Mouse (Mus musculus): ENCODE data around the gene Pgam2. TPM values are rescaled to one million over a fixed set of nuclear protein-coding genes. Genes with fewer than 3 reads are reported as not detected.
A peak's percentile ranks its signal among the peaks of the same experiment; 100 is the strongest.

The Pgam2 gene
- polyA plus RNA-seq, 1 experiment from 2014 or later, result 3.9 TPM

- Histone ChIP-seq H3K36me3 (ENCODE audit: control insufficient read depth, insufficient read depth, low read length) (no peaks in the 10 kb centered on the region), H3K9ac (ENCODE audit: low read length) (no peak overlapping the region), H3K27ac (replicated peaks) (0 out of 2 replicates have a peak overlapping the region, but pooled peaks have one; percentile 40), H3K4me1 (replicated peaks; ENCODE audit: control insufficient read depth, insufficient read depth) (no peaks in the 10 kb centered on the region), H3K27me3 (ENCODE audit: control insufficient read depth, insufficient read depth, low read length) (no peaks in the 10 kb centered on the region), H3K4me2 (replicated peaks; ENCODE audit: low read depth) (no peak overlapping the region), H3K9me3 (ENCODE audit: control insufficient read depth, low read length) (no peaks in the 10 kb centered on the region), H3K4me3 (ENCODE audit: low read depth, low read length) (no peak overlapping the region)
- TF ChIP-seq EP300 (optimal IDR thresholded peaks at IDR 0.05) (no peak), CTCF (IDR thresholded peaks at IDR 0.05; ENCODE audit: low read depth) (no peak)
- ATAC-seq (ENCODE audit: low FRiP score, low TSS enrichment) (peak; percentile 77), DNase-seq (ENCODE audit: low spot score) (peak; percentile 55)
- 49% methylated on average over 7 of the region's 7 CpGs for WGBS
Measured at GRCm38 (mm10) chr11:5846639-5847345, 43.3 kb upstream of the Pgam2 start.

GRCm38 (mm10) chr11:5843131-5843530 is 39.6 kb upstream of the Pgam2 start:
- DNase-seq (ENCODE audit: low spot score) (no peak), ATAC-seq (ENCODE audit: low FRiP score, low TSS enrichment) (no peak)
- no peaks in the 10 kb centered on the region for H3K27me3 ChIP-seq (ENCODE audit: control insufficient read depth, insufficient read depth, low read length)
- no peak overlapping the region for H3K4me3 ChIP-seq (ENCODE audit: low read depth, low read length)
- no peaks in the 10 kb centered on the region for H3K36me3 ChIP-seq (ENCODE audit: control insufficient read depth, insufficient read depth, low read length)
- H3K4me1 ChIP-seq (replicated peaks; ENCODE audit: control insufficient read depth, insufficient read depth), result no peaks in the 10 kb centered on the region
- no peak overlapping the region for H3K27ac ChIP-seq (replicated peaks)
- H3K9me3 ChIP-seq (ENCODE audit: control insufficient read depth, low read length), result no peaks in the 10 kb centered on the region
- 80% methylated on average over 3 of the region's 3 CpGs for WGBS
- H3K9ac ChIP-seq (ENCODE audit: low read length), result no peak overlapping the region
- H3K4me2 ChIP-seq (replicated peaks; ENCODE audit: low read depth), result no peak overlapping the region
- no peak for TF ChIP-seq EP300 (optimal IDR thresholded peaks at IDR 0.05)
- no peak for TF ChIP-seq CTCF (IDR thresholded peaks at IDR 0.05; ENCODE audit: low read depth)

- DNase-seq (ENCODE audit: low spot score), result no peak
Measured at GRCm38 (mm10) chr11:5841751-5842150, 38.2 kb upstream of the Pgam2 start.

DNA sequence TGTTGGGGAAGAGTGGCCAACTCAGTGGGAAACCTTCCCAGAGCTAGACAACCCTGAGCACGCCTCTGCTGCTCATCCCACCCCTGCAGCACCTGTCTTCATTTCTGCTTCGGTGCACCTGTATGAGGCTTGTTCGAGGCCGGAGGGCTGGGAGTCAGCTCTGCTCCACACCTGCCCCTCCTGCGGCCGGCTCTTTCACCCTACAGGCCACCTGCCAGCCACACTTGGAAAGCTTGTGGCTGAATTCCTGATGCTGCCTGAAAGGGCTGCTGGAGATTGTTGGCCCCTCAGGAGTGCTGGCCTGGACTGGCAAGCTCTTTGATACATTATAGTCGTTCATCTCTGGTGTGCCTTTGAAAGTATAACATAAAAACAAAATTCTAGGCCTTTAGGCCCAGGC is 36.8 kb upstream of the Pgam2 start:
- DNase-seq (ENCODE audit: low spot score) (no peak), ATAC-seq (ENCODE audit: low FRiP score, low TSS enrichment) (no peak)
- H3K27ac ChIP-seq (replicated peaks), result no peak overlapping the region
- H3K36me3 ChIP-seq (ENCODE audit: control insufficient read depth, insufficient read depth, low read length), result no peaks in the 10 kb centered on the region
- no peak overlapping the region for H3K4me2 ChIP-seq (replicated peaks; ENCODE audit: low read depth)
- no peaks in the 10 kb centered on the region for H3K27me3 ChIP-seq (ENCODE audit: control insufficient read depth, insufficient read depth, low read length)
- no peak overlapping the region for H3K9ac ChIP-seq (ENCODE audit: low read length)
- TF ChIP-seq EP300 (optimal IDR thresholded peaks at IDR 0.05) (no peak), CTCF (IDR thresholded peaks at IDR 0.05; ENCODE audit: low read depth) (no peak)
- no peaks in the 10 kb centered on the region for H3K4me1 ChIP-seq (replicated peaks; ENCODE audit: control insufficient read depth, insufficient read depth)
- 71% methylated on average over 7 of the region's 7 CpGs for WGBS
- H3K4me3 ChIP-seq (ENCODE audit: low read depth, low read length), result no peak overlapping the region
- H3K9me3 ChIP-seq (ENCODE audit: control insufficient read depth, low read length), result no peaks in the 10 kb centered on the region

More at GRCm38 (mm10) chr11:5841751-5842150, 38.2 kb upstream of the Pgam2 start:
- Histone ChIP-seq H3K4me1 (replicated peaks; ENCODE audit: control insufficient read depth, insufficient read depth) (no peaks in the 10 kb centered on the region), H3K27ac (replicated peaks) (no peak overlapping the region), H3K4me3 (ENCODE audit: low read depth, low read length) (no peak overlapping the region), H3K9me3 (ENCODE audit: control insufficient read depth, low read length) (no peaks in the 10 kb centered on the region), H3K4me2 (replicated peaks; ENCODE audit: low read depth) (no peak overlapping the region), H3K9ac (ENCODE audit: low read length) (no peak overlapping the region), H3K27me3 (ENCODE audit: control insufficient read depth, insufficient read depth, low read length) (no peaks in the 10 kb centered on the region), H3K36me3 (ENCODE audit: control insufficient read depth, insufficient read depth, low read length) (no peaks in the 10 kb centered on the region)
- no peak for ATAC-seq (ENCODE audit: low FRiP score, low TSS enrichment)
- TF ChIP-seq CTCF (IDR thresholded peaks at IDR 0.05; ENCODE audit: low read depth) (no peak), EP300 (optimal IDR thresholded peaks at IDR 0.05) (no peak)
- WGBS, result 81% methylated on average over 2 of the region's 2 CpGs

- peak; percentile 96 for DNase-seq (ENCODE audit: low spot score)
- Histone ChIP-seq H3K27me3 (ENCODE audit: control insufficient read depth, insufficient read depth, low read length) (no peaks in the 10 kb centered on the region), H3K36me3 (ENCODE audit: control insufficient read depth, insufficient read depth, low read length) (0 out of 2 replicates have a peak, but pooled peaks cover 6% of the 10 kb centered on the region), H3K27ac (replicated peaks) (peak within 1 kb of the TSS; percentile 87), H3K9ac (ENCODE audit: low read length) (peak within 1 kb of the TSS; percentile 84), H3K4me3 (ENCODE audit: low read depth, low read length) (peak within 1 kb of the TSS; percentile 72), H3K9me3 (ENCODE audit: control insufficient read depth, low read length) (no peaks in the 10 kb centered on the region), H3K4me1 (replicated peaks; ENCODE audit: control insufficient read depth, insufficient read depth) (no peaks in the 10 kb centered on the region), H3K4me2 (replicated peaks; ENCODE audit: low read depth) (peak within 1 kb of the TSS; percentile 96)
- peak; percentile 97 for ATAC-seq (ENCODE audit: low FRiP score, low TSS enrichment)
- WGBS, result under 1% methylated on average over 63 of the region's 63 CpGs
- peak; percentile 86 for TF ChIP-seq CTCF (IDR thresholded peaks at IDR 0.05; ENCODE audit: low read depth)
- no peak for TF ChIP-seq EP300 (optimal IDR thresholded peaks at IDR 0.05)
Measured at GRCm38 (mm10) chr11:5837251-5838246, 34.0 kb upstream of the Pgam2 start, which contains the start of gene Polm. Gene Polm (minus strand): TSS chr11:5838016.
